Mouse (Mus musculus) intestine, embryonic 14.5 days (tissue): ENCODE results near the gene Myh1. TPM values are rescaled to one million over a fixed set of nuclear protein-coding genes. Genes with fewer than 3 reads are reported as not detected.

Source experiments
- ATAC-seq: fragments of 200-750 bp; cut with Nextera tagmentation; replicated peaks from 2 replicates; pipeline ENCODE4 v1.8.0; 2017; ENCODE audit warnings: low read depth, moderate number of reproducible peaks, moderate TSS enrichment, moderate library complexity; ENCODE audit not compliant: low FRiP score, low TSS enrichment
- DNase-seq: peaks from one replicate; pipeline ENCODE4 v3.0.0-alpha.2; 2018; ENCODE audit warnings: low spot score
- H3K27ac ChIP-seq: fragments of 300-500 bp; sonication (generic); 2 replicates; pipeline ENCODE4 v1.5.1; 2014; ENCODE audit warnings: low read depth, mild to moderate bottlenecking, control low read depth
- H3K27me3 ChIP-seq: fragments of 300-500 bp; sonication (generic); replicated peaks from 2 replicates; pipeline ENCODE4 v1.6.1; 2014; ENCODE audit warnings: low read length, control low read depth; ENCODE audit not compliant: control insufficient read depth, insufficient read depth
- H3K36me3 ChIP-seq: fragments of 300-500 bp; sonication (generic); 2 replicates; pipeline ENCODE4 v1.6.1; 2014; ENCODE audit warnings: low read length, control low read depth; ENCODE audit not compliant: control insufficient read depth, insufficient read depth
- H3K4me1 ChIP-seq: fragments of 300-500 bp; sonication (generic); replicated peaks from 2 replicates; pipeline ENCODE4 v1.6.1; 2014; ENCODE audit warnings: low read length, control low read depth, mixed read lengths; ENCODE audit not compliant: control insufficient read depth, insufficient read depth
- H3K4me2 ChIP-seq: fragments of 300-500 bp; sonication (generic); 2 replicates; pipeline ENCODE4 v1.6.1; 2014; ENCODE audit warnings: low read length
- H3K4me3 ChIP-seq: fragments of 300-500 bp; sonication (generic); 2 replicates; pipeline ENCODE4 v1.5.1; 2014; ENCODE audit warnings: low read depth, low read length, control low read depth, mixed read lengths
- H3K9ac ChIP-seq: fragments of 300-500 bp; sonication (generic); 2 replicates; pipeline ENCODE4 v1.6.1; 2014; ENCODE audit warnings: mild to moderate bottlenecking, low read length
- H3K9me3 ChIP-seq: fragments of 300-500 bp; sonication (generic); 2 replicates; pipeline ENCODE4 v1.6.1; 2016; ENCODE audit warnings: low read length, control low read depth; ENCODE audit not compliant: control insufficient read depth
- WGBS: fragments of 180-500 bp; shearing (Covaris S2); extraction: QIAGEN DNeasy Blood & Tissue Kit; methylation state at CpG from one replicate; pipeline ENCODE4 v1.1.7; 2014; 5-methylcytosine and 5-hydroxymethylcytosine counted together
- polyA plus RNA-seq: library from polyadenylated mRNA; unstranded; fragments of >200 nt; fragmentation: Nextera tagmentation; extraction: Ambion mirVana; gene quantifications from 2 replicates; pipeline ENCODE4 v1.2.1, GENCODE M21; 2014

Myh1 gene
- polyA plus RNA-seq, result 0.05 TPM in 1 of 2 replicates, not detected in the other

DNA sequence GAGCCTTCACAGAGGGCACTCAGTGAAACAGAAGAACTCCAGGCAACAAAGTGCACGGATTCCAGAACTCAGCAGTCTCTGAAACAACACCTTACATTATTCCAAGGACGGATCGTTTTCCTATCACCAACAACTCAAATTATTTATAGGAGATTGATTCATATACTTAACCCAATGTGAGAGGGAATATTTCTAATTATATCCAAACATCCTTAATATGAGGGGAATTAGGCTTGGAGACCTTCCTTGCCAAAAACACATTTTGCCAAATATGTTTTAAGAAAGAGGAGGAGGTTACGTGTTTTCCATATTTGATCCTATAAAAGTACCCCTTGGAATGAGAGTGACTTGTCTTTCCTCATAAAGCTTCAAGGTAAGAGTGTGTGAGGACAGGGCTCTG is at the start of gene Myh1:
TSS of gene Myh1 (plus strand) at position 301 of the 400 bp plus-strand sequence.
- no peaks in the 10 kb centered on the region for H3K36me3 ChIP-seq
- no peaks in the 10 kb centered on the region for H3K4me1 ChIP-seq
- H3K9ac ChIP-seq, result no peak within 1 kb of the TSS
- no peak within 1 kb of the TSS for H3K27ac ChIP-seq
- 82% methylated on average over 4 of the region's 4 CpGs for WGBS
- H3K27me3 ChIP-seq, result no peaks in the 10 kb centered on the region
- DNase-seq, result no peak
- H3K4me2 ChIP-seq, result no peak within 1 kb of the TSS
- no peak within 1 kb of the TSS for H3K4me3 ChIP-seq
- H3K9me3 ChIP-seq, result no peaks in the 10 kb centered on the region
- no peak for ATAC-seq

DNA sequence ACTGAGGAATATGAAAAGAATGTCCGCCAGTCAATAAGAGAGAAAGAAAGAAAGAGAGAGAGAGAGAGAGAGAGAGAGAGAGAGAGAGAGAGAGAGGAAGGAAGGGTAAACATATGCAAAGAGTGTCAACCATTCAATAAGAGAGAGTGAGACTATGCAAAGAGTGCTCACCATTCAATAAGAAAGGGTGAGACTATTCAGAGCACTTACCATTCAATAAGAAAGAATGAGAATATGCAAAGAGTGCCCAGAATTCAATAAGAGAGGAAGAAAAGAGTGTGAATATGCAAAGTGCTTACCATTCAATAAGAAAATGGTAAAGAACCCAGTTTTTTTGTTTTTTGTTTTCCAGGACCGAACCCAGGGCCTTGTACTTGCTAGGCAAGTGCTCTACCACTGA is 49.6 kb upstream of the Myh1 start:
- Histone ChIP-seq H3K27me3 (no peaks in the 10 kb centered on the region), H3K9ac (no peak overlapping the region), H3K4me2 (no peak overlapping the region), H3K4me1 (no peaks in the 10 kb centered on the region), H3K9me3 (no peaks in the 10 kb centered on the region), H3K27ac (no peak overlapping the region), H3K4me3 (no peak overlapping the region), H3K36me3 (no peaks in the 10 kb centered on the region)
- ATAC-seq, result no peak
- no peak for DNase-seq
- 93% methylated on average over 2 of the region's 2 CpGs for WGBS

DNA sequence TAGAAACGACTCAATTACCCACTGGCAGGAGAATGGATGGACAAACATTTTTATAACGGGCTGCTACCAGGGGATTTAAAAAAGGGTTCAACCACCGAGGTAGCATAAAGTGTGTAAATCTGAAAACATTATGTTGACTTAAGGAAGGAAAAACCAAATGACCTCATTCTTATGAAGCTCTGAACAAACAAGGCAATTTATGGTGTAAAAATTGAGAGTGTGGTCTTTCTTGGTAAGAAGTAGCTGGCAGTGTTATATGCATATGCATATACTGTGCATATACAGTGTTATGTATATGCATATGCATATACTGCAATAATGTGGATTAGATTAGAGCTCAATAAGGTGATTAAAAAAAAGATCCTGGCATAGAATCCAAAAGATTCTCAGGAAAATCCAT is 48.7 kb upstream of the Myh1 start:
- Histone ChIP-seq H3K4me2 (no peak overlapping the region), H3K4me1 (no peaks in the 10 kb centered on the region), H3K27me3 (no peaks in the 10 kb centered on the region), H3K4me3 (no peak overlapping the region), H3K27ac (no peak overlapping the region), H3K36me3 (no peaks in the 10 kb centered on the region), H3K9me3 (no peaks in the 10 kb centered on the region), H3K9ac (no peak overlapping the region)
- WGBS, result 77% methylated on average over 3 of the region's 3 CpGs
- ATAC-seq (no peak), DNase-seq (no peak)

DNA sequence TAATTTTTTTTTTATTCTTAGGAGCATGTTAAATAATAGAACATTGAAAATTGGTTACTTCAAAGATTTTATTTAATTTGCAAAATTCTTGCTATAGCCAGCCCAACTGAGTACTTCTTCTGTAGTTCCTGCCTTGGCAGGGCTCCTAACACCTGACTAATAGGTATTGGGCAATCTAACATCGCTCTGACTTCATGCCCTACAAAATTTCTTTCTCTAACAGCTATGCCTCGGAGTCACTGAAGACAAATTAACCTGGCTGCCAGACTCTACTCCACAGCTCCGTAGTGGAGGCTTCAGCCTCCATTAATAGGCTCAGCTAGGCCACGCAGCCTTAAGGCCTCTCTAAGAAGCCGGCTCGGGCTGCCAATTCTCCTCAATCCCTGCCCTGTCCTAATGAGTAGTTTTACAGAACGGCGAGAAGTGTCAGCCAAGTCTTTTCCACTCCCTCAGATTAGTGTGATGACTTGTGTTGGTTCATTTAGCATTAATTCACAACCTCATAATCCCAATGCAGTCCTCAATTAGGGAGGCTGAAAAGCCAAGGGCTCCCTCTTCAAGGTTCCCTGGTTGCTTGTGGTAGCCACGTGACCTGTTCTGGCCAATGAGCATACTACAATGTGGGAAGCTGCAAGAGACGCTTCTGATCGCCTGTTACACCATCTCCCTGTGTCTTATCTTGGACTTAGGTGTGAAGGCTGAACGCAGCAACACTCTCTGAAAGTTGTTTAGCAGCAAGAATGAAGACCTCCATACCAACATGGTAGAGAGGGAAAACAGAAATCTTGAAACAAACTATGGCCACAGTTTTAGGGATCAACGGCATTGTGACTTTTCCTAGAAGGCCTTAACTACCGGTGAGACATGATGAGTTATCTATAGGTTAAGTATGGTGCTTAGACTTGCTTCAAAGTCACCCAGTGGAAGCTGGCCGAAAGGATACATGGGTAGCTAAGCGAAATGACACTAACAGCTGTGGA is 47.9 kb upstream of the Myh1 start:
- Histone ChIP-seq H3K4me2 (no peak overlapping the region), H3K9ac (no peak overlapping the region), H3K4me3 (no peak overlapping the region), H3K9me3 (no peaks in the 10 kb centered on the region), H3K36me3 (no peaks in the 10 kb centered on the region), H3K4me1 (no peaks in the 10 kb centered on the region), H3K27me3 (no peaks in the 10 kb centered on the region), H3K27ac (no peak overlapping the region)
- DNase-seq (no peak), ATAC-seq (no peak)
- WGBS, result 85% methylated on average over 16 of the region's 16 CpGs

DNA sequence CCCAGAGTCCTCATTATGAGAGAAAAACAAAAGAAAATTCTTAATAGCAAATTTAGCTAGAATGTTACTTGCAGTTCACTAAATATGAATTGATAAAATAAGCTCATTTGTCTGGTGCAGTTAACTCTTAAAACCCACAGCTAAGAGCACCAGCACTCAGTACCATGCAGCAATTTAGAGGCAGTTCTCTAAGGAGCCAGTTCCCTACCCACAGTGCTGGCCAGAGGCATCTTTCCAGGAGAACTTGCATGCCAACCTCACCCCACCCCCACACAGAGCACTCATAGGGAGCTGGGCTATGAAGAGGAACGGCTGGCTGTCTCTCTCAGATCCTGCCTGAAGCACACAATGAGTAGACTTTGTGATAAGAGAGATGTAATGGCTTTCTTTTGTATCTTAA is 46.7 kb upstream of the Myh1 start:
- 19% methylated on average over 1 of the region's 1 CpGs for WGBS
- Histone ChIP-seq H3K27me3 (no peaks in the 10 kb centered on the region), H3K36me3 (no peaks in the 10 kb centered on the region), H3K4me1 (no peaks in the 10 kb centered on the region), H3K4me3 (no peak overlapping the region), H3K4me2 (no peak overlapping the region), H3K27ac (no peak overlapping the region), H3K9me3 (no peaks in the 10 kb centered on the region), H3K9ac (no peak overlapping the region)
- no peak for ATAC-seq
- DNase-seq, result no peak

DNA sequence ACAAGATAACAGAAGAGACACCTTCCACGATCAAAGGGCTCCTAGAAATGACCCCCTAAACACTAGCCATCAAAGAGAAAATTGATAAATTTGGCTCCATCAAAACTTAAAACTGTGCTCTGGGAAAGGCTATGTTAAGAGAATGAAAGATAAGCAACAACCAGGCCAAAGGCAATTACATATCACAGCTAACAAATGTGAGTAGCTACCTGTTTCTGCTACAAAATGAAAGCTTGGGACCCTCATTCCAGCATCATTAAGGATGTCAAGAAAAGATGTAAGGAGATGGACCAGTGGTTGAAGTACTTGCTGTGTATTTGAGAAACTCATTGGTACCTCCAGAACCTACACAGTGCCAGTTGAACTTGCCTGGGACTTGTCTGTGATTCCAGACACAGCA is 46.0 kb upstream of the Myh1 start:
- WGBS, result 79% methylated on average over 1 of the region's 1 CpGs

DNA sequence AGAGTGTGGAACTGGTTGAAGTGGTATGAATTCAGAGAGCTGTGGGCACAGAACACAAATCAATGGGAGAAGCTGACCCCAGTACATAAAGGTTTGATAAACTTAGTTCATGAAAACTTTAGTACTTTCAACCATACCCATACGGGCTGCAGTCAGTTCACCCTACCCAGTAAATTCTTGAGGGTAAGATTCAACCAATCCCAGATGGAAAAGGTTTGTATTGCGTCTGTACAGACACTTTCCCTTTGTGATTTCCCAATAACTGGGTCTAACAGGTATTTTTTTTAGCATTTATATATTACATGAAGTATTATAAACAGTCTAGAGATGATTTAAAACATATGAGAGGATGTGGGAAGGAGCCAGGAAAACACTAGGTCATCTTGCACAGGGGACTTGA is 44.2 kb upstream of the Myh1 start:
- Histone ChIP-seq H3K27me3 (no peaks in the 10 kb centered on the region), H3K4me2 (no peak overlapping the region), H3K4me3 (no peak overlapping the region), H3K9ac (no peak overlapping the region), H3K27ac (no peak overlapping the region), H3K4me1 (no peaks in the 10 kb centered on the region), H3K36me3 (no peaks in the 10 kb centered on the region), H3K9me3 (no peaks in the 10 kb centered on the region)
- DNase-seq (no peak), ATAC-seq (no peak)
- WGBS, result 82% methylated on average over 2 of the region's 2 CpGs

More for the DNA sequence above, 46.0 kb upstream of the Myh1 start:
- ATAC-seq, result no peak
- Histone ChIP-seq H3K4me3 (no peak overlapping the region), H3K36me3 (no peaks in the 10 kb centered on the region), H3K27me3 (no peaks in the 10 kb centered on the region), H3K4me1 (no peaks in the 10 kb centered on the region), H3K4me2 (no peak overlapping the region), H3K9me3 (no peaks in the 10 kb centered on the region), H3K9ac (no peak overlapping the region), H3K27ac (no peak overlapping the region)
- no peak for DNase-seq

DNA sequence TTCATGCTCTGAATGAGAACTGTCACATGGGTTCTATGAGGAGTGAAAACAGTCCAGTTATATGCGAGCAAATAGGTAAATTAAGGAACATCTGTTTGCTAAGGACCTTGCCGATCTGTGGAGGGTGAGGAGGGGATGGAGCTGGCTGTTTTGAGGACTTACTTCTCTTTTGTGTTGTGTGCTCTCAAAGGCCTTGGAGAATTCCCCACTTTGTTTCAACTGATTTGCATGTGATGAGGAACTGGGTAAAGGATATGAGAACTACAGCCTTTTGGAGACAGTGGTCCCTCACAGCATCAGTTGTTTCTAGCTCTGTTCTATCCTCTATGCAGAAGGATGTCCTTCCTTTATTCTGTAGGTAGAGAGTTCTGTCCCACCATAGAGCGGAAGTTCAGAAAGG is 39.7 kb upstream of the Myh1 start:
- H3K4me2 ChIP-seq, result no peak overlapping the region
- H3K9me3 ChIP-seq, result no peaks in the 10 kb centered on the region
- H3K4me1 ChIP-seq, result no peaks in the 10 kb centered on the region
- ATAC-seq (no peak), DNase-seq (no peak)
- H3K9ac ChIP-seq, result no peak overlapping the region
- H3K4me3 ChIP-seq, result no peak overlapping the region
- H3K36me3 ChIP-seq, result no peaks in the 10 kb centered on the region
- no peak overlapping the region for H3K27ac ChIP-seq
- WGBS, result 81% methylated on average over 3 of the region's 3 CpGs
- H3K27me3 ChIP-seq, result no peaks in the 10 kb centered on the region

DNA sequence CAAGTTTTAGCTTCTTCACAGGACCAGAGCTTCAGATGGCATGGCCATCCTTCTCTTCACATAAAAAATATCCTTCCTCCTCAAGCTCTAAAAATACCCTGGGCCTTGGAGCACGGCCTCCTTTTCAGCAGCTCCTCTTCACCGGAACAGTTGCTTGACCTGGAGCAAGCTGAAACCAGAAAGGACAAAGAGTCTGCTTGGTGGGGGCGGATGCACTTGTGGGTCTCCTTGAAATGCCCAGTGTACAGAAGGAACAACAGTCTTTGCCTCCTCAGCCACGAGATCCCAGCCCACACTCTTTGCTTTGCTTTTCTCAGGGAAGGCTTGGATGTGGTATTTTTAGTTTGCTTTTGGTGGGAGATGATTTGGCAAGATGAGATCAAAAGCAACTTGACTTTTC is 36.2 kb upstream of the Myh1 start:
- Histone ChIP-seq H3K36me3 (no peaks in the 10 kb centered on the region), H3K4me1 (no peaks in the 10 kb centered on the region), H3K27ac (no peak overlapping the region), H3K27me3 (no peaks in the 10 kb centered on the region), H3K4me2 (no peak overlapping the region), H3K4me3 (no peak overlapping the region), H3K9ac (no peak overlapping the region), H3K9me3 (no peaks in the 10 kb centered on the region)
- DNase-seq (no peak), ATAC-seq (no peak)
- WGBS, result 84% methylated on average over 4 of the region's 4 CpGs
